Mouse (Mus musculus) liver (tissue): ENCODE results near the gene Map2.

Experiments used
- DNase-seq: peaks from one replicate; pipeline ENCODE4 v3.0.0-alpha.2; 2020; ENCODE audit warnings: mixed read lengths

Gene Map2

DNA sequence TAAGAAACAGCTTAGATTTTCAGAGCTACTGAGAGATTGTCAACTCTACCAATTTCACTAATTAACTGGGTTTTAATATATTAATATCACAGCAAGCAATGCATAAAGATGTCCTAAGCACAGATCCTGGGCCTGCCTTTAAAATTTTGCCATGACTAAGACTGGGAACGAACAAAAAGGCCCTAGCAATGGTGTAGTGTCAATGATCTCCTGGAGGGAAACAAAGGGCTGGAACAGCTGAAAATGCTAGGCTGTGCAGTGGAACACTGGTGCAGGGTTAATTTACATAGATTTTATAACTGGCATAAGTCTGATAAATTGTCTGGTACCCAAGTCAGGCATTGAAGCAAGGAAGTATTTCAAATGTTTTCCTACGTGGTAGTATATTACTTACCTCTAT lies 220.8 kb downstream of the Map2 start:
- no peak for DNase-seq

DNA sequence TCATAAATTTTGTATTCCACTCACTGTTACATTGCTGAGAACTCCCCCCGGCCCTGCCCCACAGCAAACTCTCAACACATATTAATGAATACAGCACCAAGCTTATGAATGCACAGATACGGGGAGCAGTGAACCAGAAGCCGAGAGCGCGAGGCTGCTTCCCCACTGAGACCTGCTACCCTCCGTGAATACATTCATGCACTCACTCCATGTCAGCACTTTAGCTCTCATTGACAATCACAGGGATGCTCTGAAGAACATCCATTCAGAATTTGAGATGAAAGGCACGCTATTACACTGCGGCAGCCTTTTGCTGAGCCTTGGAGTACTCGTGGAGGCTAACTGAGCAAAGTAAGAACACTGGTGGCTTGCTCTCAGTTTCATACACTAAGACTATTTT lies 226.8 kb downstream of the Map2 start:
- DNase-seq: no peak

DNA sequence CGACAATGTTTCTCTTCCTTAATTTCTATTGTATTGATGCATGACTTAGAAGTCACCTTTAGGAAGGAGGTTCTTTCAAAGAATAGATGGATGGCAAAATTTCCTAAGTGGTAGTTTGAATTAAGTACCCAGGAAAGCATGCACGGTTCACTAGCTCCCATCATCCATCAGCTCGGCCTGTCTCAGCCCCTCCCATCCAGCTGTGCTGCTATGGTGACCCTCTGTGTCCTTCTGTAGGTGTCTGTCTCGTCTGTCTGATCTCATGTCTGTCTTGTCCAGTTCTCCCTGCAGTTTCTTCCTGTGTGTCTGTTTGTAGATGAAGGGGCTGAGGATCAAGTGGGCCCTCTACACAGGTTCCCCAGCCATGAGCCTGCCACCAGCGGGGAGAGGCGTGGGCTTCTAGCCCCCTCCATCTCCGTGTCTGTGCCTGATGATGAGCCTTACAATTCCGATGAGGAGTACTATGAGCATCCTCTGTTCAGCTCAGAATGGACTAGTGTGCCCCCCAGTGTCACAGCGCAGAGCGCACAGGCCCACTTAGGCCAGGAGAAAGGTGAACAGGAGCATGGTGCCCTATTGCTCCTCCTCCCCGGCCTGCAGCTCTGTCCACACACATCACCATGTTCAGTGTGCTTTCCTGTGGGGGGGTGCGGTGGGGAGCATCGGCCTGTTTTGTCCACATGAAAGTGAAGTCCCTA lies 232.3 kb downstream of the Map2 start:
- no peak for DNase-seq

DNA sequence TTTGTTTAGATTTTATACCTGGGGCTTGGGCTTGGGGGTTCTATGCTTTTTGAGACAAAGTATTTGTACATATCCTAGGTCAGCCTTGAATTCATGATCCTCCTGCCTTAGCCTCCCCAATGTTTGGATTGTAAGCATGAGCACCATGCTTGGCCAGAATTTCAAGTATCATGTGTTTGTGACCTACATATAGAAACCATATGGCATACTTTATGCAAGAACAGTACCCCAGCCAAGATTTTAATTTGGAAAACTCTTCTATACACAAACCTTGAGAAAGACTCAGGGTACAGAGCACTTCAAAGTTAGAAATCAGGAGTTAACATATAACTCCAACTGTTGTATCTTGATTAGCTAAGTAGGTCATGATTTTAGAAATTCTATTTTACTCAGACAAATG lies 243.3 kb downstream of the Map2 start:
- DNase-seq: no peak

DNA sequence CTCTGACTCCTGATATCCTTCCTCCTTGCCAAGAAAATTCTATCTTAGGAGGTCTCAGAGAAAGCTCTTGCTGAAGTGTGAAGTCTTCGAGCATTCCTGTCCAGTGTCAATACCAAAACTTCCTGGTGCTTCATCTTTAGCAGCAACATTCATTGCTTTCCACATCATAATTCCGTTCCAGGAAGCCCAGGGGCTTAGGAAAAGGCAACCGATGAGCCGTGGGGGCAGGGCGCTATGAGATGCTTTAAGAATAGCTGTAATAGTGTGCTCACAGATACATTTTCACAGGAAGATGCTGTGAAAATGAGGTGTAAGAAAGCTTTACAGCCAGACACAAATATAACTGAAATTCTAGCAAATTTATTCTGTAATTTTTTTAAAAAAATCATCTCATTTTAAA lies 251.0 kb downstream of the Map2 start:
- no peak for DNase-seq

DNA sequence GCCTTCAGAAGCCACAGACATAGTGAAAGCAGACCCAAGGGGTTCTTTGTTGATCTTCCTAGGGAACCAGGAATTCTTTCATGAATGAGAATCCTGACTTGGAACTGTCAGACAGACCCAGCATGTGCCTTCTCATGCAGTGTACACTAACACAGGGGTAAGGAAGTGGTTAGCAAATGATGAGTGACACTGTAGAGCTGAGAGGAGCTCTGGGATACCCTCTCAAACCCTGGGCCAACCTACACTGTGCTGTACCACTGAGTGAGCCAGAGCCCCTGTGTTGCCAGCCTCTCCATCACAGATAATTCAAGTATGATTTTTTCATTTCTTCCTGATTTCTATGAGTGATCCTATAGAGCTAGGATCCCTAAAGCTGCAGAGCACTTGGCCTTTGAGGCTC lies 255.9 kb downstream of the Map2 start:
- DNase-seq: no peak

DNA sequence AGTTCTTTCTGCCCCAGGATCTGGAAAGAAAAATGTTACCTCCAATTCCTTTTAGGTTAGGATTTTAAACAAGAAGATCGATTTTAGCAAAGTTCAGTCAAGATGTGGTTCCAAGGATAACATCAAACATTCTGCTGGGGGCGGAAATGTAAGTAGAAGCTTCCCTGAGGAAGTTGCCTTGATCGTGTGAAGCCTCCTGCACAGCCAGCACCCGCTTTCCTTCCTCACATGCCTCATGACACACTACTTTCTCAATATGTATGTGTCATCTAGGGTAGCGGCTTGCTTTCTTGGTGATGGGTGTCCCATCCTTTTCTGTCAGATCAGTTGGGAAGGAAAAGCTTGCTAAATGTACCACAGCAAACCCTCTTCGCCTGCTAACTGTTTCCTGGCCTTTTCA lies 256.4 kb downstream of the Map2 start:
- DNase-seq: no peak

DNA sequence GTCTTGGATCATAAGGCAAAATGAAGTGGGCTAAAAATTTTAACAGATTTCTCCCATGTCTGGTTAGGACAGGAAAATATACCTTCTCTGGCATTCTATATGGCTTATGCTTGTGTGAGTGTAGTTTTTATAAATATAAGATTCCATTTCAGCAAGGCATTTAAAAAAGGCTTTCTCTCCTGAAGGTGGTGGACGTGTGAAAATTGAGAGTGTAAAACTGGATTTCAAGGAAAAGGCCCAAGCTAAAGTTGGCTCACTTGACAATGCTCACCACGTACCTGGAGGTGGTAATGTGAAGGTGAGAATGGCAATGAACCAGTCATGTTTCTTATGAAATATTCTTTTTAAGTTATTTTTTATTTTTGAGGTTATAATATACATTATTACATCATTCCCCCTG lies 263.0 kb downstream of the Map2 start:
- DNase-seq: no peak

DNA sequence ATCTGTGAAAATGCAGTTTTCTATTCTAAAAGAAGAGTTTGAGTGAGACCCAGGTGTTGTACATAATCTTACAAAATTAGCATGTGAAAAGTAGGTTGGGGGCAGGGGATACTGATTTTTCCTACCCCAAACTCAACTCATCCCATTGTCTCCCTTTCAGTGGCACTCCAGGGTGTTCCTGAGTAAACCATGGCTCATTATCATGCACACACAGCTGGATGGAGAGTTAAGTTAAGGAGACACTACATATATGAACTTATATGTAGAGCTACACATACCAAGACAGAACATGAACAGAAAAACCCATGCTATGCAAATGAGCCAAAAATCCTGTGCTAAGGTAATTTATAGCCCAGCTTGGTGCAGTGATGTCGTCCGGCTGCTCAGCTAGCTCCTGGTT lies 267.8 kb downstream of the Map2 start:
- no peak for DNase-seq

DNA sequence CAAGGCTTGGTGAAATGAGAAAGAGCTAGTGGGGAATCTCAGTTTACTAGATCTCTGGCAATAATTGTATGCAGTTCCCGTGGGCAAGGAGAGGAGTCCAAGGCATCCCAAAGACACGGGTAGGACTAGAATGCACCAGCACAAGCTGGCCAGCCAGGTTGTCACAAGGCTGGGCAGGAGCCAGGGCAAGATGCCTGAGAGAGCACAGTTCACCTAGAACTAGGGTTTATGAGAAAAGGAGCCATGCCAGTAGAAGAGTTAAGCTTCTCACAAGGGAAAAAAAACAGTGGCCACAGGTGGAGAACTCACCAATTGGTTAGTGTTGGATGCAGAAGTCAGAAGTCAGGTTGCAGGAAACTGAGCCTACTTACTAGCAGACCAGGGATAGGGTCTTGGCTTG lies 274.4 kb downstream of the Map2 start:
- no peak for DNase-seq

DNA sequence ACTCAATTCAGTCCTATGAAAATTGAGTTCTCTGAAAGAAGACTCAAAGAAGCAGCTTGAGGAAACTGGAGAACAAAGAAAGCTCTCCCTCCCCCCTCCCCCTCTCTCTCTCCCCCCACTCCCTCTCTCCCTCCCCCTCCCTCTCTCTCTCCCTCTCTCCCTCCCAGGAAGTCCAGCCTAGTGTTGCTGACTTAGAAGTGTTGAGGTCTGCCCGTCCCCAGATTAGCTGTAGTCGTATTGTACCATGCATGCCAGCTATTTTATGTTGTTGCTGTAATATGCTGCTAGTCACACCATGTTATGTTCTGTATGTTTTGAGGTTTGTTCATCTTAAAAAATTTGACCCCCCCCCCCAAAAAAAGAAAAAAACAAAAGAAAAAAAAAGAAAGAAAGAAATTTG lies 281.5 kb downstream of the Map2 start:
- no peak for DNase-seq

DNA sequence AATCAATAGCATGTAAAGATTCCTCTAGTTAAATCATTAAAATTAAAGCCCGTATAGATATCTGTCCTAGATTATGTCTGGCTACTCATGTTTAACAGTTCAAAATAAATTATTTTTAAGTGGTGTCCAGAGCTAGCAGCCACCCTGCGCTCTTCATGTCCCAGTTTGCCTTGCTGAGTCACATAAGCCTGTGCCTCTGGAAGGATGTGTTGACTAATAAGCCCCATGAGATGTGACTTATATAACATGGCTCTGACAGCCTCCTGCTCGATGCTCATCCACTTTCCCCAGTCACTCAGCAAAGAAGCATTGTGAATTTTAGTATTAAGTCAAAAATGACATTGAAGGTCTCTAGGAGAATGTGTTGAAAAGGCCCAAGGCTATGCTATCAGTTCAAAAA lies 282.7 kb downstream of the Map2 start:
- DNase-seq: no peak

DNA sequence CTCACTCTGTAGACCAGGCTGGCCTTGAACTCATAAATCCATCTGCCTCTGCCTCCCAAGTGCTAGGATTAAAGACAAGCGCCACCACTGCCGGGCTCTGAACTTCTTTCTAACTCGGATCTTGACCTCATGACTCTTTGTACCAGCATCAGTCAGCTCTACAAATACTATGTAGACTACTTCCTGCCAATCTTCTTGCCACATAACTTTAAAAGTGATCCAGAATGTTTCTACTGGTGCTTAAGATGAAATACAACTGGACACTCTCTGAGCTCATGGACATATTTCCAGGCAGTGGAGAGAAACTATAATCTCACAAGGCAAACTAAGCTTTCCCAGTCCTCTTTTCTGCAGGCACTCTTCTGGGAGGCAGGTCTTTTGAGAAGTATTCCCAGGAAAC lies 284.3 kb downstream of the Map2 start:
- no peak for DNase-seq

DNA sequence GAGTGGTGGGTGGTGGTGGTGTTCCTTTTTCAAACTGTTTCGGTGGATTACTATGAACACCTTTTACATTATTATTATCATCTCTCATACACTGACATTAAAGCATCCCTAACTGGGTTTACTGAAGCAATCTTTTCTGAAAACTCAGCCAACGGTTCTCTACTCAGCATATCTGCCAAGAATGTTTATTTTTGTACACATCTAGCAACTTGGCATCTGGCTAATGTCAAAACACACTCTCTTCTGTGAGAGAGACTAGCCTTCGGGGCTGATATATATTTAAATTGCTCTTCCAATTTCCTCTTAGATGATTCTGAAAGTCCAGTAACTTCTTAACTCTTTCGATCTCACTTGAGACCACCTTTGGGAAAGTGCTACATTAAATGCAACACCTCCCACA lies 285.8 kb downstream of the Map2 start:
- no peak for DNase-seq

DNA sequence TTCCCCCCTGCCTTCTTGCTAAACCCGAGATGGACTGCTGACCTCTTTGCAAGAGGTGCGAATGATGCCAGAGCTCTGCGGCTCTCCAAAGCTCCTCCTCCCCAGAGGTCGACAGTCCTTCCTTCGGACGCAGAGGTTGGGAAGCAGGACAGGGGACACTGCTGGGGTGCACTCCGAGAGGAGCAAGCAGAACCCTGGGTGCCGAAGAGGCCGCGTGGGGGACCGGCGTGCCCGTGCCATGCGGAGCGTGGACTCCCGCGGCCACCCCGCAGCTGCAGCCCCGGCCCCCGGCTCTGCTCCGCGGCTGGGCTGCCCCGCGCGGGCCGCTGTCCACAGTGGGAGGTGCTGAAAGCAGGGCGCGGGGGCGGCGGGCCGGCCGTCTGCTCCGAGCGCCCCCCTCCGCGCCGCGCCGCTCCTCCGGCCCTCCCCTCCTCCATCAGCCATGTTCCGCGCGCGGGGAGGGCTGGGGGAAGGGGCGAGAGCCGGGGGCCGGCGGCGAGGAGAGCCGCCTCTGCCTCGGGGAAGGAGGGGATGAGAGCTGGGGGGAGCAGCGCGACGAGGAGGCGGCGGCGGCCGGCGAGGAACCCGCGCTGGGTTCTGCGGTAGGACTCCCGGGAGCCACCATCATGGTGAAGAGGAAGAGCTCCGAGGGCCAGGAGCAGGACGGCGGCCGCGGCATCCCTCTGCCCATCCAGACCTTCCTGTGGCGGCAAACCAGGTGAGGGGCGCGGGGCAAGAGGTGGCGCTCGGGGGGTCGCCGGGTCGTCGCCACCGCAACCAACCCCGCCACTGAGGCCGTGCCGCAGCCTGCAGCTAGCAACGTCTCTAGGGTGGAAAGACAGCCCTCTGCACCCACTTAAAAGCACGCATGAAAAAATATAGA lies 293.0 kb downstream of the Map2 start, which contains the start of gene Unc80:
Gene Unc80, plus strand, starts transcription at position 547 of the 883 bp plus-strand sequence.
- DNase-seq: peak; percentile 25

DNA sequence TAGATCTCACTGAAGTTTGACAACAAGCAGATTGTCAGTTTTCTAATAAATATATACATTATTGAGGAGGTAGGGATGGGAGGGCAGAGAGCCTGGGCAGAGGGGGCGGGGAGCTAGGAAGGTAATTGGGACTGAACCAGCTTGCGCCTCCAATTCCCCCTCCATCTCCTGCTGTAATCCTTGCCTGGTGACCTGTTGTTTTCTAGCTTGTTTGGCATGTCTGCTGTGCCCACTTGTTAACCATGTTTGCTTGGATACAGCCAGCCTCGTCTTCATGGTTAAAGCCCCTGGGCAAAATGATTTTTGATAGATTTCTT lies 293.6 kb downstream of the Map2 start:
- no peak for DNase-seq

DNA sequence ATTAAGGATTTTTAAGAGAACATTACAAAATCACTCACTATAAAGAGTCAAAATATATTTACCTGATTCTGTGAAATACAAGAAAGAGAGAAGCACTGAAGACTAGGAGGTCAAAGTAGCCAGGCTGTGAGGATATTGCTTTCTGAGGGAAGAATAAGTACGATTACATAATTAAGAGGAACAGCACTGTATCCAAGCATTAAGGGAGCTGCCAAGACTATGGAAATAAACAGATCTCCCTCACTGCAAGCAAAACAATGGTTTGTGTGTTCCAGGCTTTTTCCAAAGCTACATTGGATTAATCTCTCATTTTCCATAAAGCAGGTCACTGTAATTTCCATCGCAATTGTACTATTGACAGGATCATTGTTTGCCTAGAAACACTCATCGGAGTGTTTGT lies 307.7 kb downstream of the Map2 start:
- DNase-seq: no peak
